Mouse (Mus musculus) midbrain, embryonic 16.5 days (tissue): ENCODE data around the gene Crygd. TPM values are rescaled to one million over a fixed set of nuclear protein-coding genes. Genes with fewer than 3 reads are reported as not detected.
"Not testable (repeated sequence)": the region's sequence is repeated elsewhere in the genome, so short reads cannot be mapped to it uniquely, and the experiment has no call there.

Experiments
- ATAC-seq: fragments of 200-750 bp; cut with Nextera tagmentation; 2 replicates; pipeline ENCODE4 v1.8.0; 2017; ENCODE audit warnings: moderate TSS enrichment
- H3K27ac ChIP-seq: fragments of 300-500 bp; sonication (generic); 2 replicates; pipeline ENCODE4 v1.5.1; 2014; ENCODE audit warnings: mild to moderate bottlenecking, low read length, mixed read lengths
- H3K27me3 ChIP-seq: fragments of 300-500 bp; sonication (generic); 2 replicates; pipeline ENCODE4 v1.6.1; 2014; ENCODE audit warnings: low read depth, low read length, mixed read lengths; ENCODE audit not compliant: control insufficient read depth, insufficient read depth
- H3K36me3 ChIP-seq: fragments of 300-500 bp; sonication (generic); 2 replicates; pipeline ENCODE4 v1.6.1; 2014; ENCODE audit warnings: mild to moderate bottlenecking, low read length, moderate library complexity, mixed read lengths; ENCODE audit not compliant: control insufficient read depth, insufficient read depth
- H3K4me1 ChIP-seq: fragments of 300-500 bp; sonication (generic); 2 replicates; pipeline ENCODE4 v1.6.1; 2014; ENCODE audit warnings: mild to moderate bottlenecking, low read length, mixed read lengths; ENCODE audit not compliant: control insufficient read depth, insufficient read depth
- H3K4me2 ChIP-seq: fragments of 300-500 bp; sonication (generic); 2 replicates; pipeline ENCODE4 v1.6.1; 2014; ENCODE audit warnings: mild to moderate bottlenecking, low read length, mixed read lengths
- H3K4me3 ChIP-seq: fragments of 300-500 bp; sonication (generic); 2 replicates; pipeline ENCODE4 v1.5.1; 2014; ENCODE audit warnings: low read depth, mild to moderate bottlenecking, low read length, moderate library complexity, mixed read lengths
- H3K9ac ChIP-seq: fragments of 300-500 bp; sonication (generic); 2 replicates; pipeline ENCODE4 v1.6.1; 2014; ENCODE audit warnings: low read depth, low read length, mixed read lengths
- H3K9me3 ChIP-seq: fragments of 300-500 bp; sonication (generic); replicated peaks from 2 replicates; pipeline ENCODE4 v1.6.1; 2014; ENCODE audit warnings: mild to moderate bottlenecking, low read length, mixed read lengths; ENCODE audit not compliant: control insufficient read depth, poor library complexity, severe bottlenecking
- WGBS: fragments of 180-500 bp; shearing (Covaris S2); extraction: QIAGEN DNeasy Blood & Tissue Kit; methylation state at CpG from one replicate; pipeline ENCODE4 v1.1.7; 2014; 5-methylcytosine and 5-hydroxymethylcytosine counted together
- polyA plus RNA-seq: library from polyadenylated mRNA; unstranded; fragments of >200 nt; fragmentation: Nextera tagmentation; extraction: Ambion mirVana; gene quantifications from 2 replicates; pipeline ENCODE4 v1.2.1, GENCODE M21; 2015

Crygd gene
- polyA plus RNA-seq, 1 experiment from 2014 or later = 0.33 TPM

- H3K4me1 ChIP-seq, H3K9ac ChIP-seq, ATAC-seq, H3K4me3 ChIP-seq, H3K27me3 ChIP-seq, H3K36me3 ChIP-seq, H3K9me3 ChIP-seq, H3K4me2 ChIP-seq, H3K27ac ChIP-seq: not testable (repeated sequence)
- 37% methylated on average over 8 of the region's 12 CpGs for WGBS
Measured at GRCm38 (mm10) chr1:65050952-65051351, 12.3 kb downstream of the Crygd start, which contains the start of gene Cryge. Gene Cryge, minus strand, starts transcription at chr1:65051149.

GRCm38 (mm10) chr1:65048781-65049180, 14.5 kb downstream of the Crygd start:
- WGBS = 53% methylated on average over 12 of the region's 12 CpGs
- H3K36me3 ChIP-seq = no peaks in the 10 kb centered on the region
- ATAC-seq = no peak
- no peak overlapping the region for H3K27ac ChIP-seq
- no peaks in the 10 kb centered on the region for H3K4me1 ChIP-seq
- no peak overlapping the region for H3K4me2 ChIP-seq
- H3K27me3 ChIP-seq = no peaks in the 10 kb centered on the region
- no peaks in the 10 kb centered on the region for H3K9me3 ChIP-seq
- no peak overlapping the region for H3K4me3 ChIP-seq
- no peak overlapping the region for H3K9ac ChIP-seq

- Histone ChIP-seq H3K4me3 (no peak overlapping the region), H3K4me2 (peak overlapping the region; percentile 33), H3K27ac (no peak overlapping the region), H3K36me3 (no peaks in the 10 kb centered on the region), H3K9me3 (no peaks in the 10 kb centered on the region), H3K27me3 (no peaks in the 10 kb centered on the region), H3K9ac (no peak overlapping the region), H3K4me1 (no peaks in the 10 kb centered on the region)
- WGBS = 44% methylated on average over 8 of the region's 8 CpGs
- no peak for ATAC-seq
Measured at GRCm38 (mm10) chr1:65046401-65047109, 16.7 kb downstream of the Crygd start.

- Histone ChIP-seq H3K4me2 (no peak overlapping the region), H3K27me3 (no peaks in the 10 kb centered on the region), H3K4me3 (no peak overlapping the region), H3K9me3 (no peaks in the 10 kb centered on the region), H3K9ac (no peak overlapping the region), H3K4me1 (no peaks in the 10 kb centered on the region), H3K27ac (no peak overlapping the region), H3K36me3 (no peaks in the 10 kb centered on the region)
- no peak for ATAC-seq
- 86% methylated on average over 2 of the region's 2 CpGs for WGBS
Measured at GRCm38 (mm10) chr1:65043433-65043832, 19.8 kb downstream of the Crygd start.

- Histone ChIP-seq H3K4me2 (no peak overlapping the region), H3K27me3 (no peaks in the 10 kb centered on the region), H3K9ac (no peak overlapping the region), H3K4me3 (no peak overlapping the region), H3K36me3 (no peaks in the 10 kb centered on the region), H3K9me3 (no peaks in the 10 kb centered on the region), H3K27ac (no peak overlapping the region), H3K4me1 (no peaks in the 10 kb centered on the region)
- 95% methylated on average over 3 of the region's 3 CpGs for WGBS
- no peak for ATAC-seq
Measured at GRCm38 (mm10) chr1:65041837-65042236, 21.4 kb downstream of the Crygd start.

GRCm38 (mm10) chr1:65040806-65041205, 22.4 kb downstream of the Crygd start:
- H3K4me1 ChIP-seq = no peaks in the 10 kb centered on the region
- no peak overlapping the region for H3K9ac ChIP-seq
- H3K9me3 ChIP-seq = no peaks in the 10 kb centered on the region
- ATAC-seq = no peak
- H3K4me2 ChIP-seq = no peak overlapping the region
- H3K4me3 ChIP-seq = no peak overlapping the region
- no peaks in the 10 kb centered on the region for H3K36me3 ChIP-seq
- H3K27me3 ChIP-seq = no peaks in the 10 kb centered on the region
- no peak overlapping the region for H3K27ac ChIP-seq
- WGBS = 84% methylated on average over 6 of the region's 6 CpGs

GRCm38 (mm10) chr1:65039679-65040078, 23.6 kb downstream of the Crygd start:
- no peak overlapping the region for H3K4me2 ChIP-seq
- H3K36me3 ChIP-seq = no peaks in the 10 kb centered on the region
- 85% methylated on average over 3 of the region's 3 CpGs for WGBS
- no peaks in the 10 kb centered on the region for H3K27me3 ChIP-seq
- H3K9me3 ChIP-seq = no peaks in the 10 kb centered on the region
- ATAC-seq = no peak
- no peaks in the 10 kb centered on the region for H3K4me1 ChIP-seq
- H3K9ac ChIP-seq = no peak overlapping the region
- no peak overlapping the region for H3K4me3 ChIP-seq
- no peak overlapping the region for H3K27ac ChIP-seq

GRCm38 (mm10) chr1:65037542-65037941, 25.7 kb downstream of the Crygd start:
- H3K4me2 ChIP-seq = no peak overlapping the region
- no peaks in the 10 kb centered on the region for H3K9me3 ChIP-seq
- H3K9ac ChIP-seq = no peak overlapping the region
- no peaks in the 10 kb centered on the region for H3K36me3 ChIP-seq
- H3K27me3 ChIP-seq = no peaks in the 10 kb centered on the region
- no peak overlapping the region for H3K27ac ChIP-seq
- no peak overlapping the region for H3K4me3 ChIP-seq
- H3K4me1 ChIP-seq = no peaks in the 10 kb centered on the region
- ATAC-seq = no peak
- 88% methylated on average over 2 of the region's 2 CpGs for WGBS

GRCm38 (mm10) chr1:65035513-65035912, 27.7 kb downstream of the Crygd start:
- H3K4me1 ChIP-seq = no peaks in the 10 kb centered on the region
- no peaks in the 10 kb centered on the region for H3K27me3 ChIP-seq
- H3K9ac ChIP-seq = no peak overlapping the region
- ATAC-seq = no peak
- H3K27ac ChIP-seq = no peak overlapping the region
- no peaks in the 10 kb centered on the region for H3K9me3 ChIP-seq
- no peak overlapping the region for H3K4me3 ChIP-seq
- WGBS = 25% methylated on average over 3 of the region's 3 CpGs
- H3K4me2 ChIP-seq = no peak overlapping the region
- no peaks in the 10 kb centered on the region for H3K36me3 ChIP-seq
